Mouse (Mus musculus) layer of hippocampus, postnatal 10 days (tissue): ENCODE data around the gene Klc4. TPM values are rescaled to one million over a fixed set of nuclear protein-coding genes. Genes with fewer than 3 reads are reported as not detected.

Source experiments
- DNase-seq, 2 experiments: peaks; one replicate each; pipeline ENCODE4 v3.0.0; 2021; ENCODE audit warnings: low spot score in 2 of 2
- total RNA-seq, 2 experiments: library from RNA; stranded (reverse); gene quantifications; 2 replicates each; pipeline ENCODE4 v1.2.3; 2021

Klc4 gene
- total RNA-seq, 2 experiments from 2014 or later = 13.4 to 14.0 TPM

- no peak for DNase-seq
Observed at GRCm38 (mm10) chr17:46590439-46590838, 55.4 kb downstream of the Klc4 start.

- no peak for DNase-seq
Observed at GRCm38 (mm10) chr17:46589635-46590314, 56.0 kb downstream of the Klc4 start.

GRCm38 (mm10) chr17:46588913-46589312 is 56.9 kb downstream of the Klc4 start:
- DNase-seq = no peak

- DNase-seq = no peak
Observed at GRCm38 (mm10) chr17:46588173-46588572, 57.6 kb downstream of the Klc4 start.

- DNase-seq = no peak
Observed at GRCm38 (mm10) chr17:46586327-46586726, 59.5 kb downstream of the Klc4 start.

Other genes with a start within 250 kb of the Klc4 start
- gene Crip3, start 217.1 kb downstream of the Klc4 start, total RNA-seq = 1 to 10 TPM; 3.0 to 4.4 TPM
- gene Slc22a7, start 207.6 kb downstream of the Klc4 start, total RNA-seq = under 1 TPM; 0.48 to 0.76 TPM
- gene Ttbk1, start 158.3 kb downstream of the Klc4 start, total RNA-seq = 100 to 1,000 TPM; 106 to 107 TPM
- gene Dnph1, start 149.3 kb downstream of the Klc4 start, total RNA-seq = 1 to 10 TPM; 6.0 to 7.6 TPM
- 10 to 100 TPM; 42.1 to 52.6 TPM for gene Cul9, start 99.6 kb downstream of the Klc4 start, total RNA-seq
- gene Srf, start 89.8 kb downstream of the Klc4 start, total RNA-seq = 10 to 100 TPM; 46.4 to 53.9 TPM
- gene Ptk7, start 16.5 kb downstream of the Klc4 start, total RNA-seq = 10 to 100 TPM; 16.4 to 18.9 TPM
- 10 to 100 TPM; 52.4 to 54.0 TPM for gene Mrpl2, start 207 bp upstream of the Klc4 start, total RNA-seq
- 10 to 100 TPM; 33.6 to 35.0 TPM for gene Cul7, start 4.3 kb upstream of the Klc4 start, total RNA-seq
- 10 to 100 TPM; 18.0 to 20.7 TPM for gene Rrp36, start 28.3 kb upstream of the Klc4 start, total RNA-seq
- gene Mea1, start 32.8 kb upstream of the Klc4 start, total RNA-seq = 100 to 1,000 TPM; 118 TPM
- 100 to 1,000 TPM; 153 to 160 TPM for gene Klhdc3, start 34.9 kb upstream of the Klc4 start, total RNA-seq
- gene Ppp2r5d, start 59.1 kb upstream of the Klc4 start, total RNA-seq = 10 to 100 TPM; 91.8 to 94.1 TPM
- 10 to 100 TPM; 28.4 to 33.9 TPM for gene Pex6, start 65.4 kb upstream of the Klc4 start, total RNA-seq
- gene Gnmt, start 83.1 kb upstream of the Klc4 start, total RNA-seq = under 1 TPM; 0.33 to 0.59 TPM
- gene Cnpy3, start 106.2 kb upstream of the Klc4 start, total RNA-seq = 10 to 100 TPM; 48.2 to 56.3 TPM
- not detected for gene Ptcra, start 117.7 kb upstream of the Klc4 start, total RNA-seq
- gene 2310039H08Rik, start 126.6 kb upstream of the Klc4 start, total RNA-seq = 10 to 100 TPM; 15.0 to 17.1 TPM
- gene Rpl7l1, start 136.7 kb upstream of the Klc4 start, total RNA-seq = 10 to 100 TPM; 54.3 to 57.4 TPM
- gene Bicral, start 212.5 kb upstream of the Klc4 start, total RNA-seq = 10 to 100 TPM; 29.7 to 32.8 TPM
- 10 to 100 TPM; 39.0 to 47.5 TPM for gene Tbcc, start 244.7 kb upstream of the Klc4 start, total RNA-seq